Mouse (Mus musculus) kidney, postnatal 25 days (tissue): ENCODE measurements at regions not wholly inside any gene's neighbourhood (a gene's known extent, or its start where the extent isn't known, plus 50 kb on each side); places are given as distances from the start of the nearest gene placed in this dataset.

Experiments used
- DNase-seq, 2 experiments: peaks; one replicate each; pipeline ENCODE4 v3.0.0; 2021; ENCODE audit warnings: mixed read lengths in 2 of 2

- DNase-seq = no peak
These were observed 317.3 kb downstream of the Nsun3 start for GRCm38 (mm10) chr16:62469286-62469685.

GRCm38 (mm10) chr16:62468846-62469245 is 317.8 kb downstream of the Nsun3 start:
- no peak for DNase-seq

- no peak for DNase-seq
These were observed 326.6 kb downstream of the Nsun3 start for GRCm38 (mm10) chr16:62459949-62460551.

DNA sequence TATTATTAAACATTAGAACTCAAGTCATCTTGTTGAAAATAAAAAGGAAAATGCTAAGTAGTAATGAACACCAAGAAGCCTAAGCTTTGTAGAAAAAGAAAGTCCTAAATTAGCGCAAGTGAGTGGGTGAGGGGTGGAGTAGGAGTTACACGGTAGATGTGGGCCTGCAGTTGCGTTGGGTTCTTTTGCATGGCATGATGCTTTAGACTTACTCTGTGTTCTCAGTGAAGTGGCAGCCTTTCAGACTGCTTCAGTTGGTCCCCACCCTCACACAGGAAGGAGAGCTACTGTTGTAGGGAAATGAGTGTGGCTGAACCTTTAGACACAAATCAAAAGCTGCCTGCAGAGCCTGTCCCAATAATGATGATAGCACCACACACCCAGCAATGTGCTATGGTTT is 336.9 kb downstream of the Nsun3 start:
- DNase-seq = no peak

DNA sequence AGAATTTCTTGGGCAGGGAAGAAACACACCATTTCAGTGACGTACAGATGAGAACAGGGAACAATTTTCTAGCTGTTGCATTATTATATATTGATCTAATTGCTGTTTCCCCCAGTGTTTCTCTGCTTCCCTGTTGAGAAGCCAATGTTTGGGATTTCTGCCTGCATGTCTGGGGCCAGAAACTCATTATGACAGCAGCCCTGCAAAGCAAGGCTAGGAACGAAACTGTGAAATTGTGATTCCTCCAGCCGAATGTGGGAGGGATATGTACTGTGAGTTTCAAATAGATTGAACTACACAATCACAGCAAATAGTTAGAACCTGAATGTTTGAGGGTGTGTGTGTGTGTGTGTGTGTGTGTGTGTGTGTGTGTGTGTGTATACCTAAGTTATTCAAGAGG is 339.2 kb downstream of the Nsun3 start:
- DNase-seq = no peak

DNA sequence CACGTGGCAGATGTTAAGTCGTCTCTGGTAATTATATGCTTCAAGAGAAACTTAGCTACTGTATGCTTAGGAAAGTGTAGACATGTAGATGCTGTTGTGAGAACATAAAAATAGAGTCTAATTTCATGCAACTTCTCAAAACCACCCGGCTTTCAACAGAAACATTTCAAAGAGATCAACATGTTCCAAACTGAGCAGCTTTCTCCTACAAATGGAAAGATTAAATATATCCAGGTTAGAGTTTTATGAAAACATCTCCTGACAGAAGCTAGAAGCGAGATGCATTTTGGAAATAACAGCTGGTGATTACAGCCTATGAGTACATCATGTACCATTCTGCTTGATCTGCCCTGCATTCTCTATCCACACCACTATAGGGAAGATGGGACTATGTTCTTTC is 345.4 kb downstream of the Nsun3 start:
- no peak for DNase-seq

DNA sequence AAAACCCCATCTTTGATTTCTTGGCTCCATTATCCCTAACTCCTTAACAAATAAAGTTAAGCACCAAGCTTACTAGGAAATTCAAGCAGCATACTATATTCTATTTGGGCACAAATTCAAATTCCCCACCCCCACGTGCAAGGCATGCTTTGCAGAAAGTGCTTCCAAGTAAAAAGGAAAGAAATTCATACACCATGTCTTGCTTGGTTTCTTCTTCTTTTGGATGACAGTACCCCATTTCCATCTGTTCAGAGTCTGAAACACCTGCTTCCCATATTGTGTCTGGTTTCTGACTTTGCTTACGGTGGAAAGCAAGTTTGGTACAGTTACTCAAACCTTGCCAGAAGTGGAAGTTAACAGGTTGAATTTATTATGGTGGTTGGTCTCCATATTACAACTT is 353.5 kb downstream of the Nsun3 start:
- no peak for DNase-seq

DNA sequence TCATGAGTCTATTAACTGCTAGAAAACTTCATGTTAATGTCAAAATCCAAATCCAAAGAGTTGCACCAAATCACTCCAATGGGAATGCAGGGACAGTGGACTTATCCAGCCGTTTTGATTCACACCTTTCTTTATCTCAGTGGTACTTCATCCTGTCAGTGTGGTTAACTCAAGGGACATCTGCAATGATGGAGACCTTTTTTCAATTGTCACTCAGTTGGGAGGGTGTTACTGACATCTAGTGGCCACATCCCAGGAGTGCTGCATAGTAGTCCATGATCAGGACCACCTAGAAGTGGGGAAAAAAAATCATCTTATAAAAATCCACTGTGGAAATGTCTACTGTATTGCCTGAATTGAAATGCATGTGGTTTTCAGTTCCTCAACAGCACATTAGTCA is 372.1 kb downstream of the Nsun3 start:
- no peak for DNase-seq

DNA sequence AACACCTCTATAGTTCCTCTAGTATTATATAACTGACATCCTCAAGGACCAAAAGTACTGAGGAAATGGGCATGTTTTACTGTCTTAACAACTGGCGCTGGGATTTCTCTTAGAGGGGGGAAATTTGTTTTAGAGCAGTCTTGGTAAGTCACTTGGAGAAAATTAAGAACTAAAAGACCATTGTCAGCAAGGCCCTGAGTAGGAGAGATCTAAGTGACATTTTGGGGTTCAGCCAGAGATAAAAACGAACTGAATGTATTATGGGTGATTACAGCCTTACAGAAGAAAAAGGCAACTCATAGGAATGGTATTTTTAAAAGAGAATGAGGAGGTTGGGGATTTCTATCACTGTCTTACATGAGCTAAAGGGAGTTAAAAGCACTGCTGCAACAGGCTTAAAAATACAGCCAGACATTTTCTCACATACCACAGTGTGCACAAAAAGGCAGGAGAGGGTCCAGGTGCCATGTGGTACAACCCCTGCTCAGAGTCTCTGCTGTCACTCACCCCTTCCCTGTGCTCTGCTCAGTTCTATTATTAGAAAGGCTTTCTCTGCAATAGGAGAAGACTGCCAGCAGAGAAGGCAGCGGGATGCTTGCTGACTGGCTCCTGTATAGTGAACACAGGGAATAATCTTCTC is 379.0 kb downstream of the Nsun3 start:
- no peak for DNase-seq

DNA sequence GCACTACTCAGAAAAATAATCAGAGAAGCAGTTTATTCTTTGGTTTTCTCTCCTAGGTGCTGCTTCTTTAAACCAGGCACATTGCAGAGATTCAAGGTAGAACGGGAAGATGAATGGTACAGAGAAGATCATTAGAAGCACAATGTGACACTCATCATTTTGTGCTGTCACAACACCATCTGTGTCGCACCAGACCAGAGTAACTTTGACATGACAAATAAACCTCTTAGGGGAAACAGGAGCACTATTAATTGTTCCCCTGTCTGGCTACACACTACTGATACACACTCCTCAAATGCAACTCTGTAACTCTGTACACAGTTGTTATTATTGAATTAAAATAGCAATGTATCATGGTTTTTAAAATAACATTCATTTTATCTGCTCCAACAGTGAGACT is 380.2 kb downstream of the Nsun3 start:
- no peak for DNase-seq

GRCm38 (mm10) chr16:62357279-62357678 is 429.3 kb downstream of the Nsun3 start:
- no peak for DNase-seq

GRCm38 (mm10) chr16:62356349-62356748 is 430.3 kb downstream of the Nsun3 start:
- no peak for DNase-seq

DNA sequence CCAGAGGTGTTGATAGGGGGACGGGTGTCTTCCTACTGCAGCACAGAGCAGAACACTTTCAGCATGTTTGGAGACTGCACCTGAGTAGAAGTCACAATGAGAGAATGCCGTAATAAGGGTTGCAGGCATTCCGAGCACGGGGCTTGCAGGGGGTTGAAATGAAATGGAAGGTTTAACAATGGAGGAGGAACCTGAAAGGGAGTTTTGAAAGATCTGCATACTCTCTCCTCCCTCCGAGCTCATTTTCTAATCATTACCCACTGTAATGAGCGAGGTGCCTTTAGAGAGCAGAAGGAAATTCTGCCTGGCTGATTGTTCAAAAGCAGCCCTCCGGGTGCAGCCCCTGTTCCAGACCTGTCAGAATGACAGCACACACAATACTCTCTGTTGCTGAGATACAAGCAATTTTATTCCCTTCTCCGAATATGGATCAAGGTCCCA is 430.8 kb downstream of the Nsun3 start:
- DNase-seq = no peak

- no peak for DNase-seq
These were observed 459.1 kb downstream of the Nsun3 start for GRCm38 (mm10) chr16:62327378-62328036.

GRCm38 (mm10) chr16:62325534-62326244 is 460.9 kb downstream of the Nsun3 start:
- DNase-seq = no peak

GRCm38 (mm10) chr16:62322809-62323208 is 463.8 kb downstream of the Nsun3 start:
- DNase-seq = no peak

DNA sequence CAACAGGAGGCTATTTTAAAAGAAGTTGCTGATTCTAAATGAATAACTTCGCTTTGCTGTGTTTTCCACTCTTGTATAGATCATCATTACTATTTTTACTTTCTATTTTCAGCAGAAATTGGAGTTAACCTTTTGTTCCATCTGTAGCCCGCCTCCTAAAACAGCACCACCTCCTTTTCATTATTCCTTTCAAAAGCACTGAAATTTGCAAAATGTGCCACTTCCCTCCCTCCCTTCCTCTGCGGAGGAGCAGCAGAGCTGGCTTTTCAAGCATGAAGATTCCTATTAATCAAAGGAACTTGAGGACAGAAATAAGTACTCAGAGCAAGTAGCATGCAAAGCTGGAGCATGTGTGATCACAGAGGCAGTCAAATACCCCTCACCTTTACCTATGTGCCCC is 497.7 kb downstream of the Nsun3 start:
- DNase-seq = no peak
